Mouse (Mus musculus): ENCODE measurements around the gene Sgms1.

Sgms1 gene

DNA sequence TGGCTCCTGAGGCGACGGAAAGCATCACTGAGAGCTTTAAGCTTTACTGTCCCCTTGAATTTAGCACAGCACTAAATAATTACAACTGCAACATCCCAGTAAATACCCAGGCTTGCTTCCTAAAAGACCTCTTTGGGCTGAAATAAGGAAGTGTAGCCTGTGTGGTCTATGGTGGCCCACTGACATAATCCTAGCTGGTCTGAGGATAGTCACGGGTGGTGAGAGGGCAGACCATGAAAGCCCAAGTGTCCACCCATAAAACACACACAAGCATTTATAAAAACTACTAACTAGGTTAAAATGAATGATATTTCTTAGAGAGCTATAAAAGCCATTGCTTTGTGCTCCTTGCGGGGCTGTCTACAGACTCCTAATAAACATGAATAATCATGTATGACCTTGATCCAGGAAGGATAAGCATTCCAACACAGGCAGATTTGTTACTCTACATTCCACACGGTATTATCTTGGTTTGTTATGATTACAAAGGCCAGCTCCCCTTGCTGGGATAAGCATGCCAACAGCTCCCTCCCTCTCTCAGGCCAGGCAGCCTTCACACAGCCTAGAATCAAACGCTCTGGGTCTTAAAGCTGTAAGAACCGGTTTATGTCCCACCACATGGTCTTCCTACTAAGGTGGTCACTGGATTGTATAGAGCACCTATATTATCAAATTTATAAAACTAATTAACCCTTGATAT, 40.4 kb downstream of the Sgms1 start:
- DNase-seq: peak; percentile 28

DNA sequence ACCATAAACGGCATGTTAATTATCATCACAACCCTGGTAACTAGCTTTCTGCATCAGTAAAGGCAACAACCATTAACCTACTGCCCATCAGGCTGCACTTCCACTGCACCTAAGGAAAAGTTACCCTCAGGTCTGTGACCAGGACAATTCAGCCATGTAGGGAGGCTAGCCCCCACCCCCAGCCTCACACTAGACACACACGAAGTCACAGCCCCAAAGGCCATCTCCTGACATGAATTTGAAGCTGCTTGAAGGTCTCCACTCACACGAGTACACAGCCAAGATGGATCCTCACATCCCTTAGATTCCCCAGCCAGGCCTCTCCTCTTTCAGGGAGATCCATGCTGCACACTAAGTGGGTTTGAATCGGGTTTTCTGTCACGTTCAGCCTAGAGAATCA, 42.0 kb downstream of the Sgms1 start:
- DNase-seq: no peak

DNA sequence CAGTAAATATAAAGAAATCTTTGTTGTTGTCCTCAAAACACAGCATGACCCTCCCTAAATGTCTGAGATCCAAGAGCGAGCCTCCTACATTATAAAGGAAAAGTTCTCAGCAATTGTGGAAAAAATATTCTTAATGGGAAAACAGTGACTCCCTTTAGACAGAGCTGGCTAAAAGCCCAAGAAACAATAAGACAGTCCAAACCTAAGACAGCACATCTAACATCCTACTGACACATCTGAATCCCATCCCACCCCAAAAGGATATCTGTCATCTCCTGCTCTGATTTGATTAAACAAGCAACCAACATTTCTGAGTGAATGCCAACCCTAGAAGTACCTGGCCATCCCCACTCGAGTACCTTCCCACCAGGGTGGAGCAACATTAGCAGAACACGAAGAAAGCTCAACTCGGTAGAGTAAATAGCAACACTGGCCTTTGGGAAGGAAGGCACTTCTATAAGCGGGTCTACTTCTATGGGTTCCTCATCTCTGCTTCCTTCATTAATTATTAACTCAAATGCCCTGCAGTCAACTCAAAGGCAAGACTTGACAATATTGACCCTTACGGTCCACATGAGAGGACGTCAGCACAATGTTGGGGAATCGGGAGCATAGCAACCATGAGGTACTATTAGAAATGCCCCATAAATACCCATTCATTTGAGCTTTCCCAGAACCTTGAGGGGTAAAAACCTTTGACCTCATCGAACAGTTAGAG, 42.7 kb downstream of the Sgms1 start:
- no peak for DNase-seq

DNA sequence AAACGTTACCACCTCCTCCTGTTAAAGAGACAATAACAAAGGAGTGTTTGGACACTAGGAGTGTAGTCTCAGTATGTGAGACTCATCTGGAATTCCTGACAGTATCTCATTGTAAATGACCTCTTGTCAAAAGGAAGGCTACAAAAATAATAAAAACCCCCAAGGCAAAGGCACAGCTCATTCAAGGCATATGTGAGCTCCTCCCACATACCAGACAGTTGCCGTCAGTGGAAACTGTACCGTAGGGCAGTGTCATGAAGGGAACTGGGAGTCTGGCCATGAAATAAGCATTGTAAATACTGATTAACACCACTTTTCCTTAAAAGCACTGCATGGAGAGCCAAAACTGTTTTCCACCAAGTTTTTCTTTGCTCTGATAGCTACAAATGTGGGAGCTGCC, 43.3 kb downstream of the Sgms1 start:
- DNase-seq: no peak

DNA sequence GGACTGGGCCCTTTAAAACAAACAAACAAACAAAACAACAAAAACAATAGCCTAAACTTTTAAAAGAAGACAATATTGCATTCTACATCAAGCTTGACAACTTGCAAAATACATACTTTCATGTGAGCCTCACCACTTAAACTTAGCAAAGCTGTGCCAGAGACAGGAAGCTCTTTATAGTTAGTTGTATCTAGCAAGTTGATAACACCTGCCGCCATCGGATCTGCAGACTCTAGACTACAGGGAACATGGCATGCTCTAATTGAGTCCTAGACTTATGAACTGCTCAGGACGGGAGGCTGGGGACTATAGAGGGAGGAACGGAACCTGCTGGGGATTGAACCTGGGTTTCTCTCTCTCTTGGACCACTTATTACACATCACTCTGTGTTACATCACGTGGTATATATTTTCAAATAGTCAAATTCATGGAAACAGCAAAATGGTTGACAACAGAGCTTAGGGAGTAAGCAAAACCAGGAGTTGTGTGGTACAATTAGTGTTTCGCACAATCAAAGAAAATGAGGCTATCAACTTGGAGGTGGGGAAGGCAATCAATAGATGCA, 44.3 kb downstream of the Sgms1 start:
- no peak for DNase-seq

DNA sequence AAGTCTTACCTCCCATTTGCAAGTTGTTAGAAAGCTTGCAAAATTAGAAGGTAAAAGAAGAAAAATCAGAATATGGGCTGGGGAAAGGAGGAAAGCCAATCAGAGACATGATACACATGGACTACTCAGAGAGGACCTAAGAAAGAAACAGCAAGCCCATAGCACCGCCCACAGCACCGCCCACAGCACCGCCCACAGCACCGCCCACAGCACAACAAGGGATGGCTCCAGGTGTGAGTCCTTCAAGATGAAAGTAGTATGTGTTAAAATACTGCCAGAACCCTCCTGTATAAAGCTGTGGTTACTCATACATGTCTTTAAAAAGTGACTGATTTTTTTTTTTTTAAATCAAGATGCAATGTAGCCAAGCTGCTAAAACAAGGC, 44.8 kb downstream of the Sgms1 start:
- no peak for DNase-seq

DNA sequence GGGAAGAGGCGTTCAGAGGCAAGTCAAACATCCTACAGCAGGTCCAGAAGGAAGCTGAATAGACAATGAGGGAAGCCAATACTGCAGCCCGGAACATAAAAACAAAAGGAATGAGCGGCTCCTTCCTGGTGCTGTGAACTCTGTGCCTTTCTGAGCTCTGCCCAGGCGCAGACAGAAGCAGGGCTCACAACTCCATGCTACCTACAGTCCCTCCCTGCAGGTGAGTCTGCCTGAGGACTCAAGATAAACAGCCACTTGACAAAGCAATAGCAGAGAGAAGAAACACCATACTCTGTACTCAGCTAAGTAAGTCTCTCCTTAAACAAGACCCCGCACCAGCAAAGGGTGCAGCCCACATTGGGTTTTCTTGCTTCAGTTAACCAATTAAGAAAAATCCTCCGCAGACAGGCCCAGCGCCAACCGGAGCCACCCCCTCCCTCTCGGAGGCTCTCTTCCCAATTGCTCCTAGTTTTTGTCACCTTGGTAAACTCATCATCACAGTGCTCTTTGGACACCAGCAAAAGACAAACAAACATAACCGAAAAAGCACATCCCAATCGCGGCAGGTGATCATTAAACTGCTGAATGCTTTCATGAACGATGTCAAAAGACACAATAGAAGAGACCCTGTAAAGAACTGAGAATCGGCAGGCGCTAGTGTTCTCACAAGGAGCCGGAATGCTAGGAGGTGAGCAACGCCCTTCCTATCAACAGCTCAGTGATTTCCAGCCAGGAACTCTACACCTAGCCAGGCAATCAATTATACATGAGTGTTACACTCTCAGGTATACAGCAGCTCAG, 45.4 kb downstream of the Sgms1 start:
- DNase-seq: peak; percentile 35

DNA sequence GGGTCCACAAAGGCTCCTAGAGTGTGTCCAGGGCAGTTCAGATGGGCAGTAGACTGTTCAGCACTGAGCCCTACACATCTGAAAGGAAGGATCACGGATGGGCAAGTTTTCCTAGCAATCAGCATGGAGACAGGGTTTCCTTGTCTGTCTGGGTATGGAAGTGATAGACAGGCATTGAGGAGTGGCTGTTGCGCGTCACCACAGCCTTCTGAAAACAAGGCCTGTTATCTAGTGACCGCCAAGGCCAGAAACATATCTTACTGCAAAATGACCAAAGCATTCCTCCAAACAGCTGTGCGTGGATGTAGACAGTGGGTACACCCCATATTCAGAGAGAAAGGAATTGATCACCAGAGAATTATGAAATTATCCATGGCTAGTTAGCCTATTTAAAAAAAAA, 47.1 kb downstream of the Sgms1 start:
- DNase-seq: no peak

DNA sequence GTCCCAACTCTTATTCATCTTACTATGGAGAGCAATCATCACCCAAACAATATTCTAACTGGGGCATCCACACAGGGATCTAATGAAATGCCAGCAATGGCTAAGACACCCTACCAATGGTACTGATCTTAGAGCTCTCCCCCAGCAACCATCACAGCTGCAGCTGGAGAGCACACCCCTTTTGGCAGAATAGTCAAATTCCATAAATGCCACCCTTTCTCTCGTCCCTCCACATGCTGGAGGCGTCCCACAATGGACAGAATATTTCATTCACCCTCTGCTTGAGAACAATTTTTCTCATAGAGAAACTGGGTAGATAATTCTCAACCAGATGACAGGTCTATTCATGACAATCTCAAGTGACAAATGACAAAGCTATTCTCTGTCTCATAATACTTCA, 48.4 kb downstream of the Sgms1 start:
- DNase-seq: no peak

DNA sequence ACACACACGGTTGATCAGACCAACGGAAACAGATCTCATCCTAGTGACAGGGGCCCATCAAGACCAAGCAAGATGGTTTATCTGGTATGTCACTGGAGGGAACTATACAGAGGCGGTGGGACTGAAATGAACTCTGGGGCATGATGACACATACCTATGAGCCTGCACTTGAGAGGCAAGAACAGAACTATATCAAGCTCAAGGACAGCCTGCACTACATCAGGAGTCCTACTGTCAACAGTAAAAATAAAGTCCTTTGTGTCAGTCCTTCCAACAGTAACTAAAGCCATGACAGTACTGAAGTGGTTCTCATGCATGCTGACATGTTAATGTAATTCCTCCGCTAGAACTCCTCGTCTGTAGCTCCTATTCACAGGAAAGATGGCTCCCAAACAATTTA, 49.3 kb downstream of the Sgms1 start:
- DNase-seq: no peak

DNA sequence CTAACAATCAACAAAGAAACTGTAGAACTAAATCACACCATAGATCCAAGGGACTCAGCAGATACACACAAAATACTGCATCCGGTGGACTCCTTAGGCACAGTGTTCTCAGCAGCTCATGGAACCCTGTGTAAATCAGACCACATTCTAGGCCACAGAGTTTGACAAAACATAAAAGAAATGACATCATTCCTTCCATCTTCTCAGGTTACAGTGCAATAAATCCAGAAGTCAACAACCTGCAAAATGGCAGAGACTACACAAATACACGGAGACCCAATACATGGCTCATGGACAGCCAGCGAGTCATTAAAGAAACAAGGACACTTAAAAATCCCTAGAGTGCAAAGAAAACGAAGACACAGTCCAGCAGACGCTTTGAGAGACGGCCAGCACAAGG, 51.8 kb downstream of the Sgms1 start:
- no peak for DNase-seq

DNA sequence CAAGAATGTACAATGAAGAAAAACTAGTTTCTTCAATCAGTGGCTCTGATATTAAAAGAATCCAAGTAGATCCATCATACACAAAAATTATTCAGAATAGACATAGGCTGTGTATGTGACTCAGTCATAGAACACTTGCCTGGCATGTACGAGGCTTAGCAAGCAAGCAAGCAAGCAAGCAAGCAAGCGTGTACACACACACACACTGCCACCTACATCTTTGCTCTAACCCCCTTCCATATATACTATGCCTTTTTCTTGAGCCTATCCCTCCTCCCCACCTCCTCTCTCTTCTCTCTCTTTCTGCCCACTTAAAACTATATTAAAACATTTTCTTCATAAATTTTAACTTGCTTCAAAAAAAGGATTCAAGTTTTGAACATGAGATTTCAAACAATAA, 54.8 kb downstream of the Sgms1 start:
- DNase-seq: no peak

DNA sequence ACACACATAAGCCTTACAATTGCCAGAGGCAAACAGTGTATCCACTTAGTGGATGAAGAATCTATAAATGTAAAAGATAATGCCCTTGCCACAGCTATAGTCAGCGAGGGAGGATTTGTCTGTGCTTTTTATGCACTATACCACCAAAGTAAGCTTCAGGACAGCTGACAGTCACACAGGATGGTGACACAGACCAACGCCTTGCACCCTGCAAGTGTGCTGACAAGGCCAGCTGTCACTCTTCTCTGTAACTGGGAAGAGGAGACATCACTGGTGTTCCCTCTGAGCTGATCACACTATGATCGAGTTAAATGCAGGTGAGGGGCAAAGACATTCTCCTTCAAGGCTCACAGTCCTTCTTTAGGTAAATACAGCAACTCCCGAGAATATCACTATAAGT, 56.0 kb downstream of the Sgms1 start:
- DNase-seq: no peak

DNA sequence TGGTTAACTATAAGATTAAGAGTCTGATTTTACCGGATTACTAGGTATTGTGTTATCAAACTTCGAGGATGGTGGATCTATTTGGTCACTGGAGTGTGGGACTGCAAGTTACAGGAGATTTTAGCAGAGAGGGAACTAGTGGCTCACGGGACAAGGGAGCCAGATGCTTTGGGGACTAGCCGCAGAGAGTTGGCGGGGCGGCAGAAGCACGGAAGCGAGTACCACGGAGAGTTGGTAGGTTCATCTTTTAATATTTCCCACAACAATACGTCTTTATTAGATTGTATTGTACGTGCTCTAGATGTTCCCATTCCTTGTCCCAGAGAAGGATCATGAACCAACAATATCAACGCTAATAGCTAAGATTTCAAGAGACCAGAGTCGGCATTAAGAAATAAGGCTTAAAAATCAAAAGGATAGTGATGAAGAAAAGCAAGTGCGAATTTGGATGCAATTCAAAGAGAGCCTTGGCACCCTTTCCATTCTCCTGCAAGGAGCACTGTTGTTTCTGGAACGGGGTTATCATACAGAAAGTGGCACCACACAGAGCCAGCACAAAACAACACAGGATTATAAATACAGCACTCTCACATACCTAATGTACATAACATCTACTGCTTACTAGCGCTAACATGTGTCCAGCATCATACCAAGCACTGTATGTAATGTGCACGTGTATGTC, 56.6 kb downstream of the Sgms1 start:
- no peak for DNase-seq

DNA sequence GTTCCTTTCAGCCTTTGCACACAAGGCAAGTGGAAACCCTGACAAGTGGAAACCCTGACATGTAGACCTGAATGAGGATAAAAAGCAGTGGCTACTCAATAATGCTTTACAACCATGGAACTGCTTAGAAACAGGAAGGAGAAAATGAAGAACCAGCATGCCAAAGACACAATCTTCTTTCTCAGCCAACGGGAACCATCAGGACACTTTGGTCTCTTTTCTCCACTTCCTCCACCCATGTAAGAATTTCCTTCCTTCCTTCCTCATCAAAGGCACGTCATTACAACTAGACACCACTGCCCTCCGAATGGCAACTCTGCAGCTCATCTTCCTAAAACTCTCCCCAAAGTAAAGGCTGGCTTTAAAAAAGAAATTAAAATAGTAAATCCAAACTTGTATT, 59.3 kb downstream of the Sgms1 start:
- DNase-seq: no peak

DNA sequence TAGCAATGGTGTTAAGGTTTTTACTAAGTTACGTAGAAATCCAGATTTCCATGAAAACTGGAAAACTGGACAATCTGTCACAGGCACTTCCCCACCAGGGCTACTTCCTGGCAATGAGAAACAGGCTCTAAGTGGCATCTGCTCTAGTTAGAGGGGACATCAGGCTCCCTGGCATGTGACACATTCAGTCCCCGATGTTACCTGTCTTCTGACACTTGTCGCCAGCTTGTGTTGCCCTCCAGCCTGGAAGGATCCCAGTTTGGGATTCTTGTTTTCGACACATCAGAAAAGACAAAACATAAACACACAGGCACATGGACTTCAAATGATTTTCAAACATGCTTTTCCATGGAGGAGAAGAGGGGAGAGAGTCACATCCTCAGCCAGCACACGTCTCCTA, 60.0 kb downstream of the Sgms1 start:
- no peak for DNase-seq

DNA sequence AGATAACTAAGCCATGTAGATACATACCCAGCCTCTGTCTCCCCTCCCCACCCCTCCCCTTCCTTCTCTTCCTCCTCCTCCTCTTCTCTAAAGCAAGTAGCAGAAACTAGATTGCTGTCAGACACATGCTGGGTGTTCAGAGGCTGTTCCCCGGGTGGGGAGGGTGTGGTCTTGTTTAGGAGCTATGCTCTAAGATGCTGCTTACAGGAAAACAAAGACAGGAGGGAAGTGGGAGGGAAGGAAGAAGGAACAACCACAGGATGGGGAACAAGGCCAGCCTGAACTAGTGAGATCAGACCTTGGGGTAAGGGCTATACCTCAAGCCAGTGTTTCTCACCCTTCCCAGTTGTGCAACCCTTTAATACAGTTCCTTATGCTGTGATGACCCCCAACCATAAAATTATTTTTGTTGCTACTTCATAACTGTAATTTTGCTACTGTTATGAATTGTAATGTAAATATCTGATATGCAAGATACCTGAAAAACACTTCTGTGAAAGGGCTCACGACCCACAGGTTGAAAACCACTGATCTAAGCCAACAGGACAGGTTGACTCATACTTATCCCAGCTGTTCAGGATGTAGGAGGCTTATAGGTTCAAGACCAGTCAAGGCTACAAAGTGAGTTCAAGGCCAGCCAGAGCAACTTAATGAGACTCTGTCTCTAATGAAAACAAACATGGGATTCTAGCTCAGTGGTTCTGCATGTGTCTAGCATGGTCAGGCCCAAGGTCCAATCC, 61.3 kb downstream of the Sgms1 start:
- DNase-seq: no peak

DNA sequence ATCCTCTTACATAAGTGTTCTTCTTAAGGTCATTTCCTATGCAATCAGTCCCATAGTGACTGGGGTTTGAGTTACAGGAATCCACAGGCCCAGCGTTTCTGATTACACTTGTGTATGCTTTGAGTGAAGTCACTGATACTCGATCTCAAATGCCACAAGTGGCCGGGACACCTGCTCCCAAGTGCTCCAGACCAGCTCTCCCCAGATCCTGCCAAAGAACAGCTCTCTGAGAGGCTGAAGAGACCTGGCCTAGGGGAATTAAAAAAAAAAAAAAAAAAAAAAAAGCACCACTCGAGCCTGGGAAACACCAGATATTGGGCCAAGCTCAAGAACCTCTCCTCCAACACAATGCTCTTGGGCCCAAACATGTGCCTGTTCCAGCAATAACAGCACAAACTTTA, 62.9 kb downstream of the Sgms1 start:
- no peak for DNase-seq

DNA sequence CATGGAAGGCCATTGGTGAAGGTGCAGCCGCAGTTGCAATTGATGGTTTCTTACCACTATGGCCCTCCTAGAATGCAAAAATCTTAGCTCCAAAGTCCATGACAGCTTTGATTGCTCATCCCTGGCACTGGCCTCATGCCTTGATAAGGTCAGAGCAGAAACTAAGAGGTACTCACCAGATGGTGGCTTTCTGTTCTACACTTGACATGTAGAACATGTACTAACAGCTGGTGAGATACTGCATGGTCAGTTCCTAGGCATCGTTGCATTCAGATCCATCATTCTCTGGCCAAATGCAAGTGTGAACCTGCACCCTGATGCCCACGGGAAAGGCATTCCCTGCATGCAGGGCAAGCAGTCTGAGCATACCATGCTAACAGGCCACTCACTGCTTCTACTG, 63.4 kb downstream of the Sgms1 start:
- DNase-seq: no peak

DNA sequence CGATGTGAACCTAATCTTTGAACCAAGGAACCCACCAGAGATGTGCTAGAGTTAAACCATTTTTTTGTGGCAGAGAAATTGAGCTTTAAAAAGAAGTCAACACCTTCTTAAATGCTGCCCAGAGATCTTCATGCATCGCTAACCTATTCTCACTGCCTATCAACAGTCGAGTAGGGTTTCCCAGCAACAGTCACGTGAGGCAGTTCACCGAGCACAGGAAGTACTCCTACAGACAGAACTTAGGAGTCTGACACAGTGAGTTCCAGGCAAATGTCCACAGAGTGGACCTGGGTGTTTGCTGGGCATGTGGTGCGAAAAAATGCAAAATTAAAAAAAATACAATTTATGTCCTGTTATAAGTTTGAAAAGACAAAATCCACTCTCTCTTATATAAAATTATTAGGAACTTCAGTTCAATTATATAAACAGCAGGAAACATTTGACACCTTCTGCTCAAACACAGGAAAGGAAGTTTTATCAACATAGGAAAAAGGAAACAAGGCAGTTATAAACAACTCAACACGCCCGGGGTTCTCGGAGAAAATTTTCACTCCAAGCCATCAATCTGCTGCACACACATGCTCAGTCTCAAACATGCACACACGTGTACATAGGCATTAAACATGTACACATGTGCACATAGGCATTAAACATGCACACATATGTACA, 64.3 kb downstream of the Sgms1 start:
- no peak for DNase-seq

DNA sequence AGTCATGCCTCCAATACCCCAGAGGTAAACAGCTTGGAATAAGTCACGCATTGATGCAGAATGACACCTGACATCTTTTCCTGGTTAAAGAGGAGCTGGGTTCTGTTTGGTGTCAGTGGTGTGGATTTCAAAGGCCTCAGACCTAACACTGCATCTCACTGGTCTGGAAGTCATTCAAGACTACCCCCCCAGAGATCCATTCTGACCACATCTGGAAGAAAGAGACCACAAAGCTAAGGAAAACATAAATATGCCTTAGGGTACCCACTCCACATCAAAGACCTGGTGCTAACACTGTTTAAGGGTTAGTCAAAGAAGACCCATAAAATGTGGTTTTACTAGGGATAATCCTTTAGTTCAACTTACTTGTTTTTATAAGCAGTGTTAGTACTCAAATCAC, 65.0 kb downstream of the Sgms1 start:
- DNase-seq: no peak

DNA sequence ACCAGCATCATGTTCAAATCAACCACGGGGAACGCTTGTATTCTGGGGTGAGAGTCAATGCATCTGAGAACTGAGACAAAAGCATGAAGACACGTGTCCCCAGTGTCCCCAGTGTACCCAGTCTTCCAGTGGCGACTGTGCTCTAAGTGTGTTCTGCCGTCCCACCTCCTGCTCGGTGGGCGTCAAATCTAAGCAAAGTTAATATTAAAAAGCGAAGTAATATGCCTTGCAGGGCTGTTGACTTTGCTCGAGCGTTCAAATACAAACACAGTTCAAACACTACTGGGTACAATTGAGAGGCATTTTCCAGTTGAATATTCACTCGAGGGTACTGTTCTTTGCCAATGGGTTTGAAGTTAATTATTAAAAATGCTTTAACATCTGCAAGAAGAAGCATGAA, 66.4 kb downstream of the Sgms1 start:
- no peak for DNase-seq
